In genomic region chr2:150310952-150311884, GRCm38 (mm10) we compare ENCODE assay signal across 7 mouse cellular contexts. TPM values are rescaled to one million over a fixed set of nuclear protein-coding genes. Genes with fewer than 3 reads are reported as not detected.
DNase-seq lines count a peak whose midpoint lies in the region; ATAC-seq and TF ChIP-seq lines count a peak whose summit lies in the region.
"Not testable (repeated sequence)": the region's sequence is repeated elsewhere in the genome, so short reads cannot be mapped to it uniquely, and the experiment has no call there.

No protein-coding gene starts in this region.

- H3K4me1 ChIP-seq in embryonic facial prominence, embryonic 13.5 days; kidney, adult 2 months (ENCODE audit: control insufficient read depth, insufficient read depth, low read length); limb, embryonic 12.5 days (replicated peaks); midbrain, embryonic 15.5 days; spleen, adult 2 months (ENCODE audit: control insufficient read depth, insufficient read depth, insufficient read length): not testable (repeated sequence)

- not testable (repeated sequence) for H3K27me3 ChIP-seq in embryonic facial prominence, embryonic 13.5 days; kidney, adult 2 months (replicated peaks; ENCODE audit: control insufficient read depth, insufficient read depth, low read length); limb, embryonic 12.5 days; midbrain, embryonic 15.5 days (replicated peaks); spleen, adult 2 months (ENCODE audit: control insufficient read depth, insufficient read depth, low read length)

- peak; percentile 92 to 94 for DNase-seq in adrenal gland, postnatal 36 days
- peak; percentile 96 to 97 for DNase-seq in heart, adult 18-20 months
- peak; percentile 97 for DNase-seq in kidney, adult 2 months
- peak; percentile 53 to 85 for DNase-seq in spleen, adult 2 months (ENCODE audit: low read depth in 1 of 2, low spot score in 2 of 2)

- H3K4me3 ChIP-seq in embryonic facial prominence, embryonic 13.5 days, result peak overlapping the region; percentile 54
- peak overlapping the region; percentile 79 for H3K4me3 ChIP-seq in kidney, adult 2 months (ENCODE audit: insufficient read depth, low read depth, low read length)
- peak overlapping the region; percentile 54 for H3K4me3 ChIP-seq in limb, embryonic 12.5 days (replicated peaks)
- peak overlapping the region; percentile 52 for H3K4me3 ChIP-seq in midbrain, embryonic 15.5 days
- H3K4me3 ChIP-seq in spleen, adult 2 months (ENCODE audit: extremely low read depth, insufficient read depth, insufficient read length), result peak overlapping the region; percentile 94

- H3K9me3 ChIP-seq in embryonic facial prominence, embryonic 13.5 days, result peaks cover 12% of the 10 kb centered on the region
- not testable (repeated sequence) for H3K9me3 ChIP-seq in limb, embryonic 12.5 days; midbrain, embryonic 15.5 days

- not testable (repeated sequence) for TF ChIP-seq POLR2A in kidney, adult 2 months (IDR thresholded peaks at IDR 0.05; ENCODE audit: low read depth, low read length); spleen, adult 2 months (IDR thresholded peaks at IDR 0.05; ENCODE audit: low read depth, low read length)

- 16% methylated on average over 19 of the region's 19 CpGs for WGBS in embryonic facial prominence, embryonic 13.5 days
- WGBS in kidney, adult 2 months, result 12% methylated on average over 19 of the region's 19 CpGs
- 13% methylated on average over 19 of the region's 19 CpGs for WGBS in limb, embryonic 12.5 days
- 20% methylated on average over 19 of the region's 19 CpGs for WGBS in midbrain, embryonic 15.5 days
- WGBS in spleen, adult 2 months, result 5% methylated on average over 19 of the region's 19 CpGs

- peak; percentile 94 for ATAC-seq in embryonic facial prominence, embryonic 13.5 days (ENCODE audit: insufficient number of reproducible peaks, insufficient read depth, low FRiP score, low TSS enrichment, low read depth)
- peak; percentile 98 for ATAC-seq in limb, embryonic 12.5 days (ENCODE audit: insufficient number of reproducible peaks, insufficient read depth, low FRiP score, low TSS enrichment, low read depth)
- ATAC-seq in midbrain, embryonic 15.5 days (replicated peaks), result peak; percentile 99

- TF ChIP-seq CTCF in kidney, adult 2 months (conservative IDR thresholded peaks at IDR 0.05; ENCODE audit: insufficient read depth, insufficient read length, low read depth, low read length); spleen, adult 2 months (IDR thresholded peaks at IDR 0.05; ENCODE audit: extremely low read depth, insufficient read depth, insufficient read length, insufficient replicate concordance): not testable (repeated sequence)

- H3K9ac ChIP-seq in embryonic facial prominence, embryonic 13.5 days, result peak overlapping the region; percentile 72
- H3K9ac ChIP-seq in limb, embryonic 12.5 days (replicated peaks), result peak overlapping the region; percentile 68
- H3K9ac ChIP-seq in midbrain, embryonic 15.5 days, result peak overlapping the region; percentile 43

- H3K4me2 ChIP-seq in embryonic facial prominence, embryonic 13.5 days, result peak overlapping the region; percentile 60
- peak overlapping the region; percentile 54 for H3K4me2 ChIP-seq in limb, embryonic 12.5 days
- H3K4me2 ChIP-seq in midbrain, embryonic 15.5 days, result peak overlapping the region; percentile 52

- peak overlapping the region; percentile 34; the same call in 1 of the 2 replicates for H3K27ac ChIP-seq in embryonic facial prominence, embryonic 13.5 days
- peak overlapping the region; percentile 29; the same call in 1 of the 2 replicates for H3K27ac ChIP-seq in kidney, adult 2 months (ENCODE audit: insufficient read depth, low read depth, low read length)
- peak overlapping the region; percentile 66; the same call in 1 of the 2 replicates for H3K27ac ChIP-seq in limb, embryonic 12.5 days
- not testable (repeated sequence) for H3K27ac ChIP-seq in midbrain, embryonic 15.5 days
- peak overlapping the region; percentile 70 for H3K27ac ChIP-seq in spleen, adult 2 months (ENCODE audit: insufficient read depth, low read length)

- peaks cover 22% of the 10 kb centered on the region for H3K36me3 ChIP-seq in embryonic facial prominence, embryonic 13.5 days
- H3K36me3 ChIP-seq in kidney, adult 2 months (ENCODE audit: control insufficient read depth, insufficient read depth, low read length); limb, embryonic 12.5 days; midbrain, embryonic 15.5 days (replicated peaks); spleen, adult 2 months (ENCODE audit: control insufficient read depth, insufficient read depth, low read length): not testable (repeated sequence)

RNA-seq across cellular contexts. Expression of gene Gm10130, which starts 12.3 kb away (rescaled TPM):
- total RNA-seq in adrenal gland, postnatal 36 days (2021), result 1 to 10 TPM; 3.2 to 3.8 TPM
- 4.0 and 6.7 TPM in 2 replicates for polyA plus RNA-seq in embryonic facial prominence, embryonic 13.5 days (2015; fragmentation: Nextera tagmentation; extraction: Ambion mirVana)
- total RNA-seq in heart, adult 18-20 months (2021), result 1 to 10 TPM; 2.0 to 2.6 TPM
- not detected in 2 replicates for polyA plus RNA-seq in kidney, adult 2 months (2012; rRNA removed)
- polyA plus RNA-seq in limb, embryonic 12.5 days (2016; fragmentation: Nextera tagmentation; extraction: Ambion mirVana), result 4.5 and 4.9 TPM in 2 replicates
- 0.75 and 1.3 TPM in 2 replicates for polyA plus RNA-seq in midbrain, embryonic 15.5 days (2015; fragmentation: Nextera tagmentation; extraction: Ambion mirVana)
- polyA plus RNA-seq in spleen, adult 2 months (2012; rRNA removed), result not detected in 2 replicates

RNA-seq across cellular contexts. Expression of gene 3300002I08Rik, which starts 51.3 kb away (rescaled TPM):
- total RNA-seq in adrenal gland, postnatal 36 days (2021), result 1 to 10 TPM; 4.4 to 5.7 TPM
- 9.8 and 10.2 TPM in 2 replicates for polyA plus RNA-seq in embryonic facial prominence, embryonic 13.5 days (2015; fragmentation: Nextera tagmentation; extraction: Ambion mirVana)
- total RNA-seq in heart, adult 18-20 months (2021), result 1 to 10 TPM; 1.8 to 3.7 TPM
- polyA plus RNA-seq in kidney, adult 2 months (2012; rRNA removed), result 1.4 and 1.5 TPM in 2 replicates
- polyA plus RNA-seq in limb, embryonic 12.5 days (2016; fragmentation: Nextera tagmentation; extraction: Ambion mirVana), result 10.0 and 11.8 TPM in 2 replicates
- polyA plus RNA-seq in midbrain, embryonic 15.5 days (2015; fragmentation: Nextera tagmentation; extraction: Ambion mirVana), result 15.2 and 15.9 TPM in 2 replicates
- 0.38 and 0.39 TPM in 2 replicates for polyA plus RNA-seq in spleen, adult 2 months (2012; rRNA removed)

RNA-seq across cellular contexts. Expression of gene Gm14124, which starts 53.9 kb away (rescaled TPM):
- total RNA-seq in adrenal gland, postnatal 36 days (2021), result under 1 TPM; 0.30 to 0.40 TPM
- not detected in 2 replicates for polyA plus RNA-seq in embryonic facial prominence, embryonic 13.5 days (2015; fragmentation: Nextera tagmentation; extraction: Ambion mirVana)
- total RNA-seq in heart, adult 18-20 months (2021), result under 1 TPM in 1 of 2 experiments, not detected in 1; 0.10 TPM
- polyA plus RNA-seq in kidney, adult 2 months (2012; rRNA removed), result not detected in 2 replicates
- 0.09 TPM in 1 of 2 replicates, not detected in the other for polyA plus RNA-seq in limb, embryonic 12.5 days (2016; fragmentation: Nextera tagmentation; extraction: Ambion mirVana)
- not detected in 2 replicates for polyA plus RNA-seq in midbrain, embryonic 15.5 days (2015; fragmentation: Nextera tagmentation; extraction: Ambion mirVana)
- not detected in 2 replicates for polyA plus RNA-seq in spleen, adult 2 months (2012; rRNA removed)

RNA-seq across cellular contexts. Expression of gene Gm21994, which starts 55.8 kb away (rescaled TPM):
- total RNA-seq in adrenal gland, postnatal 36 days (2021), result 1 to 10 TPM; 5.7 to 6.8 TPM
- polyA plus RNA-seq in embryonic facial prominence, embryonic 13.5 days (2015; fragmentation: Nextera tagmentation; extraction: Ambion mirVana), result 7.6 and 7.7 TPM in 2 replicates
- total RNA-seq in heart, adult 18-20 months (2021), result 1 to 10 TPM; 1.9 to 2.3 TPM
- 0.16 TPM in 1 of 2 replicates, not detected in the other for polyA plus RNA-seq in kidney, adult 2 months (2012; rRNA removed)
- polyA plus RNA-seq in limb, embryonic 12.5 days (2016; fragmentation: Nextera tagmentation; extraction: Ambion mirVana), result 6.7 and 7.5 TPM in 2 replicates
- polyA plus RNA-seq in midbrain, embryonic 15.5 days (2015; fragmentation: Nextera tagmentation; extraction: Ambion mirVana), result 3.0 and 3.2 TPM in 2 replicates
- polyA plus RNA-seq in spleen, adult 2 months (2012; rRNA removed), result 0.18 and 0.19 TPM in 2 replicates
